Mouse (Mus musculus) T-helper 1 cell (primary cell): Measurements from ENCODE around the gene Hdac4.

Experiments used
- in situ Hi-C: fragments of 300-600 bp; cut with MboI, MseI; formaldehyde crosslinking; loops from one replicate; pipeline ENCODE4 v1.15.1; 2025; ENCODE audit warnings: high pct_unique_total_duplicates

Hdac4 gene

GRCm38 (mm10) chr1:92102825-92103224, 92.7 kb downstream of the Hdac4 start:
- in situ Hi-C loops: no loop called here

DNA sequence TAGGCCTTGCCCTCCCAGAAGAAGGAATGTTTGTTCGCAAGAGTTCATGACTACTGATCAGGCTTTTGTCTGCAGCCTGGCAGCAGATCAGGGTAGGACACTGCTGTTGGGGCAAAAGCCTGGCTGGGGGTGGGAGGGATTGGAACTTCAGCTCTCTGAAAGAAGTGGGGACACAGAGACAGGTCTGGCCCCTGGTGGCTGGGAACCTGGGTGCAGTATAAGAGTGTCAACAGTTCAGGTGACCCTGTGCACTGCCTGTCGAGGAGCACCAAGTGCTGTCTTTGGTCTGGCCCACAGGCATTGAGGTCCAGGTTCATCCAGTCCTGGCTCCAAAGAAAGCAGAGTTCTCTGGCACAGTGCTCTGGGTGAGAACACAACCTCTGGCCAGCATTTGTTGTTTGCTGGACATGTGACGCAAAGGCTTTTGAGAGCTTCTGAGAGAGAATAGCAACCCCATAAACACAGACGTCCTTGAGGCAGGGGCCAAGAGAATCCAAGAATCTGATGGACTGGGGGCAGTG, 95.1 kb downstream of the Hdac4 start:
- in situ Hi-C loops: no loop called here

GRCm38 (mm10) chr1:92099964-92100363, 95.5 kb downstream of the Hdac4 start:
- in situ Hi-C loops: no loop called here

DNA sequence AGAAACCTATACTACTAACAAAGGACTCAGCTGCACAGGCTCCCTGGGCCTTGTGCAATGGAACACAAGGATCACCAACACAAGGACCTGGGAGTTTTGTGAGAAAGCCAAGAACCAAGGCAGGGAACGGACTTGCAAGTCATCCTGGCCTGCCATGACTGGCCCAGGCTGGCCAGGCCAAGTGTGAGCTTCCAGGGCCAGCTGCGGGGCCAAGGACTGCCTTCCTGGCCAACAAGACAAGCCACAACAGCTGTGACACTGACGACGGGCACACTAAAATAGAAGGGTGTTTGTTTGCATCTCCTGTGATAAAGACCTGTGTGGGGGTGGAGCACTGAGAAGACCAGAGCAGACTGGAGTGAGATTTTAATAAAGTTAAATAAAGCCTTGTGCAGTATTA, 96.0 kb downstream of the Hdac4 start:
- in situ Hi-C loops: no loop called here

- in situ Hi-C loops: no loop called here
Measured at GRCm38 (mm10) chr1:92098456-92098855, 97.0 kb downstream of the Hdac4 start.

- in situ Hi-C loops: no loop called here
Measured at GRCm38 (mm10) chr1:92096991-92097525, 98.4 kb downstream of the Hdac4 start.

- in situ Hi-C loops: no loop called here
Measured at GRCm38 (mm10) chr1:92092286-92092685, 103.2 kb downstream of the Hdac4 start.

- in situ Hi-C loops: no loop called here
Measured at GRCm38 (mm10) chr1:92087821-92088220, 107.7 kb downstream of the Hdac4 start.

- in situ Hi-C loops: no loop called here
Measured at GRCm38 (mm10) chr1:92087343-92087742, 108.2 kb downstream of the Hdac4 start.

- in situ Hi-C loops: no loop called here
Measured at GRCm38 (mm10) chr1:92086841-92087240, 108.7 kb downstream of the Hdac4 start.

GRCm38 (mm10) chr1:92086277-92086813, 109.2 kb downstream of the Hdac4 start:
- in situ Hi-C loops: no loop called here

GRCm38 (mm10) chr1:92084738-92085137, 110.8 kb downstream of the Hdac4 start:
- in situ Hi-C loops: no loop called here

DNA sequence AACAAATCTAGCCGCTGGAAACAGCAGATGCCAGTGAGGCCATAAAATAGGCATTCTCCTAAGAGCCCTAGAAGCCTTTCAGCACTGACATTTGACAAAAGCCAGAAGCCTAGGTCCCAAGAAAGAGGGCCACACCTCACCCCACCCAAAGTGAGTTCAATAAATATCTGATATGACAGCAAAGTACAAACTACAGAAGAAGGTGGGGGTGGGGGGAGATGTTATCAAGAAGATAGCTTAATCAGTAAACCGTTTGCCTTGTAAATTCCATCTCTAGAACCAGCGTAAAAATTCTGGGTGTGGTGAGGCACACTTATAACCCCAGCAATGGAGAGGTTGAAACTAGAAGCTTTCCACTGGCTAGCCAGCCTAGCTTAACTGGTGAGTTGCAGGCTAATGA, 111.5 kb downstream of the Hdac4 start:
- in situ Hi-C loops: no loop called here

DNA sequence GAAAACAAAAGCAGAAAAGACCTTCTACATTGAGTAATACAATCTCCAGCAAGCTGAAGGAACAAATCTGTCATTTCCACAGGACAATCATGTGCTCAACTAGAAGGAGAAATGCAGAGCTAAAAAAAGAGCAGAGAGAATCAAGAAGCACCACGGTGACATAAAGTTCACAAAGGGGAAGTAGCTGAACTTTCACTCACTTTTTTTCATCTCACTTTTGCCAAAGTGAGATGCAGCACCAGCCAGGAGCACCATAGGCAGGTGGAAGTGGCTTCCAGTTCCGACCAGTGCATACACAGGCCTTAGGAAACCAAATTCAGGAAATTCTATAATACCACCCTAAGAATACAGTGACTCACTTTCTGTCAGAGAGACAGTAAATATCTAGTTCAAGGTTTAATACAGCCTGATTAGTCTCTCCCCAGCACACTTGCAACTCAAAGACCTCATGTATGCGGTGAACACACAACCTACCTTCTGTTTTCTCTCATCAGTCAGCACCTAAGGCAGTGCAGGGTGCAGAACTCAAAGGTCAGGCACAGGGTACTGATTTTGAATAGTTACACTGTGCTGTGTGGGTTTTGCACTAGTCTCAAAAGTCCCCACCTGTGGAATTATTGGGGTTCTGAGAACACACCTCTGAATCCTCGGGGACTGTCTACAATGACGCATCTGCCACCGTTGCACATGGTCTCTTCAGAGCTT, 112.5 kb downstream of the Hdac4 start:
- in situ Hi-C loops: no loop called here

DNA sequence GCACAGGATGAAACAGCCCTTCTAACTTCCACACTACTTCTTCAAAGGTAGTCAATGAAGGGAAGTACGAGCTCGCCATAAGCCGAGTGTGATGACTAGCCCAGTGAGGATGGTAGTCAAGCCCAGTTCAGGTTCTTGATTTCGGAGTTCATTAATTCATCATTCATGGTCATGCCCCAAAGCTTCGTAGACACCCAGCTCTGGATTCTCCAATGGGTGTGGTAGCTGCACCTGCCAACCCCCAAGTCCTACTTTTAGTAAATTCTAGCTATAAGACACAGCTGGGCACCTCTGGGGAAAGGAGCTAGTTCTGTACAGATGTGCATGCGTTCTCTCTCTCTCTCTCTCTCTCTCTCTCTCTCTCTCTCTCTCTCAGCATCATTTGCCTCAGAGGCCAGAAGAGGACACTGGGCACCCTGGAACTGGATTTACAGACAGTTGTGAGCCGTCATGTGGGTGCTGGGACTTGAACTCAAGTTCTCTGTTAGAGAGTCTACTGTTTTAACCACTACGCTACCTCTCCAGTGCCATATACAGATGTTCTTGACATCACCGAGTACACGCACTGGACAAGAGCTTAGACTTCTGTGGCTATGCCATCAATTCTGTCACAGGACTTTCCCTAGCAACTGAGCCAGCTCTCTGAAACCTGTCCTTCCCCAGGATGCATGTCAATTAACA, 113.2 kb downstream of the Hdac4 start:
- in situ Hi-C loops: no loop called here

GRCm38 (mm10) chr1:92079982-92080537, 115.4 kb downstream of the Hdac4 start:
- in situ Hi-C loops: no loop called here

DNA sequence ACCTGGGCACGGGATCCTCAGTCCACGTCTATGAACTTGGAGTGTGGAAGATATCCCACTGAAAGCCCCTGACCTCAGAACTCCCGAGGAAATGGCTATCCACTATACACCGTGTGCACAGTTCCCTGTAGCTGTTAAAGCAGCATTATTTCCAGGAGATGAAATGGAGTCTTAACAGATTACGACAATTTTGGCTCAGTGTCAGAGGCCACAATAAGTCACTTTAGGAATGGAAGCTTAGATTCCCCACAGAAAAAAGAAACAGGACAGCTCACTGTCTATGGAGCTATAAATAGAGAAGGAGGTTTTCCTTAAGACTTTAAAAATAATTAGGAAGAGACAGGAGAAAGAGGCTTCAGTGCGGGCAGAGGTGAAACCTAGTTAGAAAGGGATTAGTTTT, 120.2 kb downstream of the Hdac4 start:
- in situ Hi-C loops: no loop called here

DNA sequence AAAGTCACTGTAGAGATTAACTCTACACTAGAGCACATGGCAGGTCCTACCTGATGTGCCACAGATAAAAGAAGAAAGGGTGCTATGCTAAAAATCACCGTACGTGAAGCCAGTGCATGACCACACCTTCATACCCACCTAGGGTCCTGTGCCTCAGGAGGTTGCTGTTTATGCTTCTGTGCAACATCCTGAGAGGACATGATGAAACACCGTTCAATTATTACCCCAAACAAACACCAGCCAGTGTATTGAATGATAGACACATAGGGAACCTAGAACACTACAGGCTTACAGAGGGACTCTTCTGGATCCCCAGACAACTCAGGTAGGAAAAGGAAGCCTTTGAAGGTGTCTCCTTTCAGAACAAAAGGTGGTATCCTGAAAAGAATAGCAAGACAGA, 120.8 kb downstream of the Hdac4 start:
- in situ Hi-C loops: no loop called here

DNA sequence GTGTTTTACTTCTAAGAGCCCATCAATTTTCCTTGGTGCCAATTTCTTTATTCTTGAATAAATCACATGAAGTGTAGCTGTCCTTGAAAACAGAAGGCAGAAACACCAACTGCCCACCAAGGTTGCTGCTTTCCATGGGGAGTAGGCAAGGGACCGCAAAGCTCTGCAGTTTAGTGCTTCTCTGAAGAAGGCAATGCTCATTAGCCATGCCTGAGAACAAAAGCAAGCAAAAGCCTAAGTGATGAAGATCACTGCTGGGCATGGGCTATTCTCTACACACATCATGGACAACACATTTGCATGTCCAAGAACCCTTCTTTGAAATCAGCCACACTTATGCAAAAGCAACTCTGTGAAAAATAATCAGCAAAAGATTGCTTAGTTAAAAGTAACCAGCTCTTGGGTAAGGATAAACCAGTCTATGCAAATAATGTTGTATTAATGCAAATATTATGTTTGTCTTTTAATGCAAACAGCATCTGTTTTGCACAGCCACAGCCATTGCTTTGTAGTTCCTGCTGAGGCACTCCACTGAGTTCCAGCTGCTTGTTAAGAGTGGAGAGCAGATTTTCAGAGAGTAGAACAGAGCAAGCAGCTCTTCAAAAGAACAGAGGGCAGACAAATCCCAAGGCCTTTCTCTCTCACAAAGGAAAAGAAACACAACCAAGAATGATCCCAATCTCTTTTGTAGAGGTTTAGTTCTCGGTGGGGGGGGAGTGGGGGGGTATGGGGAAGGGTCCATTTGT, 125.4 kb downstream of the Hdac4 start:
- in situ Hi-C loops: no loop called here

DNA sequence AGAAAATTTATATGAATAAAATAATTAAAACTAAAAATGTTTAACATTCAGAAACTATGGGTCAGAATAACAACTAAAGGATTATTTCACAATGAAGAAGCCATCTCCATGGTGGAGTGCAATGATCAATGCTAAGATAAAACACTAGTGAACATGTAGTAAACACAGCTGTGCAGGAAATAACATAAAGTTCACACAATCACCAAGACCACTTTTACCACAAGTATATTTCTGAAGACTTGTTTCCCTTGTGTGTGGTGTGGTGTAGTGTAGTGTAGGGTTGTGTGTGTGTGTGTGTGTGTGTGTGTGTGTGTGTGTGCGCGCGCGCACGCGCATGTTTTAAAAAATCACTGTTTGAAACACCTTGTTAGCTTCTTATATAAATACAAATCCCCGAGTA, 126.0 kb downstream of the Hdac4 start:
- in situ Hi-C loops: no loop called here

GRCm38 (mm10) chr1:92064307-92064706, 131.2 kb downstream of the Hdac4 start:
- in situ Hi-C loops: no loop called here

DNA sequence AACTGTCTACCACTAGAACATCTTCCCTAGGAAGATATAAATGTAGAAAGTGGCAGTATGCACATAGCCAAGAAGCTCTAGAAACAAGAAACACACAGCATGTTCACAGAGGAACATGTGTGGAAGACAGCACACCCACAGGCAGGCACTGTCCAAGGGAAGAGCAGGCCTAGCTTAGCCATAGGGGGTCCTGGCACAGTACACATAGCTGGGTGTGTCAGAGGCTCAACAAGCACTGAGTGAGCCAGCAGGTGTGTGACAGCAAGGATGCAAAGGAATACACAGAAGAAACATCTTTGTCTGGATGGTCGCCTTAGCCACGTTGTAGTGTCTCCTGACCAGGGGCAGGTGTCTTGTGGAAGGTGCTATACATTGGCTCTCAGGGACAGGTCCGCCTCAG, 132.2 kb downstream of the Hdac4 start:
- in situ Hi-C loops: no loop called here
